Mouse (Mus musculus) heart, embryonic 15.5 days (tissue): ENCODE measurements around the gene Themis2. TPM values are rescaled to one million over a fixed set of nuclear protein-coding genes. Genes with fewer than 3 reads are reported as not detected.
"Not testable (repeated sequence)": the region's sequence is repeated elsewhere in the genome, so short reads cannot be mapped to it uniquely, and the experiment has no call there.

Experiments
- ATAC-seq: fragments of 200-750 bp; cut with Nextera tagmentation; replicated peaks from 2 replicates; pipeline ENCODE4 v1.8.0; 2017; ENCODE audit warnings: low read depth, moderate TSS enrichment; ENCODE audit not compliant: insufficient number of reproducible peaks, insufficient read depth, low FRiP score
- H3K27ac ChIP-seq: fragments of 300-500 bp; sonication (generic); 2 replicates; pipeline ENCODE4 v1.5.1; 2015; ENCODE audit warnings: mild to moderate bottlenecking, inconsistent platforms
- H3K27me3 ChIP-seq: fragments of 300-500 bp; sonication (generic); 2 replicates; pipeline ENCODE4 v1.6.1; 2015; ENCODE audit warnings: inconsistent platforms
- H3K36me3 ChIP-seq: fragments of 300-500 bp; sonication (generic); 2 replicates; pipeline ENCODE4 v1.6.1; 2015; ENCODE audit warnings: mild to moderate bottlenecking, inconsistent platforms
- H3K4me1 ChIP-seq: fragments of 300-500 bp; sonication (generic); replicated peaks from 2 replicates; pipeline ENCODE4 v1.6.1; 2015; ENCODE audit warnings: inconsistent platforms
- H3K4me2 ChIP-seq: fragments of 300-500 bp; sonication (generic); 2 replicates; pipeline ENCODE4 v1.6.1; 2015; ENCODE audit warnings: inconsistent platforms, mild to moderate bottlenecking, moderate library complexity
- H3K4me3 ChIP-seq: fragments of 300-500 bp; sonication (generic); 2 replicates; pipeline ENCODE4 v1.5.1; 2015; ENCODE audit warnings: mild to moderate bottlenecking, inconsistent platforms
- H3K9ac ChIP-seq: fragments of 300-500 bp; sonication (generic); 2 replicates; pipeline ENCODE4 v1.6.1; 2015; ENCODE audit warnings: mild to moderate bottlenecking, inconsistent platforms
- H3K9me3 ChIP-seq: fragments of 300-500 bp; sonication (generic); replicated peaks from 2 replicates; pipeline ENCODE4 v1.6.1; 2016; ENCODE audit warnings: inconsistent platforms
- WGBS: fragments of 180-500 bp; shearing (Covaris S2); methylation state at CpG from one replicate; pipeline ENCODE4 v1.1.7; 2015; ENCODE audit warnings: mixed read lengths; 5-methylcytosine and 5-hydroxymethylcytosine counted together
- polyA plus RNA-seq: library from polyadenylated mRNA; unstranded; fragments of >200 nt; fragmentation: Nextera tagmentation; extraction: Ambion mirVana; gene quantifications from 2 replicates; pipeline ENCODE4 v1.2.1, GENCODE M21; 2015

Gene Themis2
- polyA plus RNA-seq, 1 experiment from 2014 or later, result 0.94 TPM

DNA sequence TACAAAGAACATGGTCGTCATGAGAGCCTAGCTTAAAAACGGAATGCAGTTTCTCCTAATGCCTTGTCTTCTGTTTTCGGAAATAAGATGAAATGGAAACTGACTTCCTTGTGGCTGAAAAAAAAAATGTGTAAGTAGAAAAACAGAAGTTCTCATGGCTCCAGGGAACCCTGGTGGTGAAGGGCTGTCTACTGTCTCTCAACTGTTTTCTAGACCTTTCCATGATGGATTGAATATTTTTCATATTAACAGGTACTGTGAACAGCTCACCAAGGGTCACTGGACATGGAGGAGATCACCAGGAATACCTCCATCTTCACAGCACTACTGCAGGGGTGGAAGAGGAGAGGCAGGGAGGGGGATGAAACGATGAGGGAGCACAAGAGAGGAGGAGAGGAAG is 1.8 kb upstream of the Themis2 start:
- WGBS, result 53% methylated on average over 4 of the region's 4 CpGs
- no peaks in the 10 kb centered on the region for H3K36me3 ChIP-seq
- peaks cover 15% of the 10 kb centered on the region; the same call in 1 of the 2 replicates for H3K27me3 ChIP-seq
- no peak for ATAC-seq
- H3K9me3 ChIP-seq, result no peaks in the 10 kb centered on the region
- H3K4me2 ChIP-seq, result no peak overlapping the region
- no peak overlapping the region for H3K9ac ChIP-seq
- peaks cover 6% of the 10 kb centered on the region for H3K4me1 ChIP-seq
- no peak overlapping the region for H3K4me3 ChIP-seq
- H3K27ac ChIP-seq, result no peak overlapping the region

DNA sequence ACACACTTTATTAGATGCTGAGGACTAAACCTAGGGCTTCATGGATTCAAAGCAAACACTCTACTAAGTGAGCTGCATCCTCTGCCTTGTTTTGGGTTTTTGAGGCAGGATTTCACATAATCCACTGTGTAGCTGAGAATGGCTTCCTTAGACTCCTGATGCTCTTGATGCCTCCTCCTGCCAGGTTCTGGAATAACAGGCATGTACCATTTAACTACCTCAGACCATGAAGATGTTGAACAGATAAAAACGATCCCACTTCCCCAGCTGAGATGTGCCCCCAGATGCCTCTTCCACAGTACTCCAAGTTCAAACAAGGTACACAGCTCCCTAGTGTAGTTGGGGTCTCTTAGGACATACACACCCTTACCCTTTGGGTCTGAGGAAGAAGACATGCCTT is 1.3 kb upstream of the Themis2 start:
- Histone ChIP-seq H3K9ac (no peak overlapping the region), H3K4me1 (peaks cover 6% of the 10 kb centered on the region), H3K4me2 (no peak overlapping the region), H3K4me3 (no peak overlapping the region), H3K27me3 (peaks cover 15% of the 10 kb centered on the region; the same call in 1 of the 2 replicates), H3K36me3 (no peaks in the 10 kb centered on the region), H3K9me3 (no peaks in the 10 kb centered on the region), H3K27ac (no peak overlapping the region)
- WGBS, result 81% methylated on average over 1 of the region's 1 CpGs
- ATAC-seq, result no peak

- Histone ChIP-seq H3K36me3 (no peaks in the 10 kb centered on the region), H3K9ac (no peak overlapping the region), H3K4me3 (peak overlapping the region; percentile 47), H3K27ac (no peak overlapping the region), H3K4me2 (peak overlapping the region; percentile 64; the same call in 1 of the 2 replicates), H3K9me3 (no peaks in the 10 kb centered on the region), H3K4me1 (peaks cover 6% of the 10 kb centered on the region), H3K27me3 (peaks cover 15% of the 10 kb centered on the region; the same call in 1 of the 2 replicates)
- WGBS, result 43% methylated on average over 7 of the region's 7 CpGs
- no peak for ATAC-seq
Measured at GRCm38 (mm10) chr4:132795171-132795570, 1.0 kb downstream of the Themis2 start.

GRCm38 (mm10) chr4:132794760-132795159 is 1.4 kb downstream of the Themis2 start:
- Histone ChIP-seq H3K4me1 (peaks cover 6% of the 10 kb centered on the region), H3K36me3 (no peaks in the 10 kb centered on the region), H3K4me2 (peak overlapping the region; percentile 64; the same call in 1 of the 2 replicates), H3K9ac (no peak overlapping the region), H3K27me3 (peaks cover 15% of the 10 kb centered on the region; the same call in 1 of the 2 replicates), H3K9me3 (no peaks in the 10 kb centered on the region), H3K27ac (no peak overlapping the region), H3K4me3 (no peak overlapping the region)
- ATAC-seq, result no peak
- WGBS, result 68% methylated on average over 8 of the region's 8 CpGs

- ATAC-seq, result no peak
- no peaks in the 10 kb centered on the region for H3K9me3 ChIP-seq
- peaks cover 15% of the 10 kb centered on the region; the same call in 1 of the 2 replicates for H3K27me3 ChIP-seq
- H3K4me3 ChIP-seq, result no peak overlapping the region
- H3K36me3 ChIP-seq, result no peaks in the 10 kb centered on the region
- no peak overlapping the region for H3K4me2 ChIP-seq
- WGBS, result 47% methylated on average over 9 of the region's 9 CpGs
- peaks cover 6% of the 10 kb centered on the region for H3K4me1 ChIP-seq
- no peak overlapping the region for H3K9ac ChIP-seq
- H3K27ac ChIP-seq, result no peak overlapping the region
Measured at GRCm38 (mm10) chr4:132794028-132794427, 2.2 kb downstream of the Themis2 start.

GRCm38 (mm10) chr4:132793322-132794004 is 2.7 kb downstream of the Themis2 start:
- H3K4me2 ChIP-seq, H3K9me3 ChIP-seq, H3K4me1 ChIP-seq, H3K9ac ChIP-seq, H3K27ac ChIP-seq, H3K4me3 ChIP-seq, ATAC-seq, H3K36me3 ChIP-seq: not testable (repeated sequence)
- 71% methylated on average over 8 of the region's 9 CpGs for WGBS
- H3K27me3 ChIP-seq, result peaks cover 15% of the 10 kb centered on the region; the same call in 1 of the 2 replicates

- 75% methylated on average over 8 of the region's 8 CpGs for WGBS
- peaks cover under 1% of the 10 kb centered on the region; the same call in 1 of the 2 replicates for H3K27me3 ChIP-seq
- no peak overlapping the region for H3K4me2 ChIP-seq
- H3K9me3 ChIP-seq, result no peaks in the 10 kb centered on the region
- H3K4me3 ChIP-seq, result no peak overlapping the region
- H3K36me3 ChIP-seq, result no peaks in the 10 kb centered on the region
- ATAC-seq, result no peak
- no peak overlapping the region for H3K9ac ChIP-seq
- no peak overlapping the region for H3K27ac ChIP-seq
- H3K4me1 ChIP-seq, result no peaks in the 10 kb centered on the region
Measured at GRCm38 (mm10) chr4:132789731-132790130, 6.5 kb downstream of the Themis2 start.

- 87% methylated on average over 13 of the region's 13 CpGs for WGBS
- no peak for ATAC-seq
Measured at GRCm38 (mm10) chr4:132785228-132785627, 11.0 kb downstream of the Themis2 start.

GRCm38 (mm10) chr4:132783732-132784131 is 12.5 kb downstream of the Themis2 start:
- H3K4me1 ChIP-seq, result no peaks in the 10 kb centered on the region
- H3K27me3 ChIP-seq, result no peaks in the 10 kb centered on the region
- WGBS, result 76% methylated on average over 2 of the region's 2 CpGs
- H3K4me2 ChIP-seq, result no peak overlapping the region
- no peak overlapping the region for H3K9ac ChIP-seq
- no peak for ATAC-seq
- H3K27ac ChIP-seq, result no peak overlapping the region
- H3K36me3 ChIP-seq, result peaks cover 5% of the 10 kb centered on the region; the same call in 1 of the 2 replicates
- H3K4me3 ChIP-seq, result no peak overlapping the region
- no peaks in the 10 kb centered on the region for H3K9me3 ChIP-seq

More at GRCm38 (mm10) chr4:132785228-132785627, 11.0 kb downstream of the Themis2 start:
- Histone ChIP-seq H3K27me3 (no peaks in the 10 kb centered on the region), H3K9ac (no peak overlapping the region), H3K4me1 (no peaks in the 10 kb centered on the region), H3K4me3 (no peak overlapping the region), H3K9me3 (no peaks in the 10 kb centered on the region), H3K36me3 (no peaks in the 10 kb centered on the region), H3K4me2 (no peak overlapping the region), H3K27ac (no peak overlapping the region)

GRCm38 (mm10) chr4:132780288-132780687 is 15.9 kb downstream of the Themis2 start:
- 86% methylated on average over 4 of the region's 4 CpGs for WGBS
- H3K36me3 ChIP-seq, result peaks cover 39% of the 10 kb centered on the region

GRCm38 (mm10) chr4:132778562-132779201 is 17.5 kb downstream of the Themis2 start:
- H3K36me3 ChIP-seq, result peaks cover 54% of the 10 kb centered on the region
- H3K27ac ChIP-seq, result no peak overlapping the region
- no peak overlapping the region for H3K4me2 ChIP-seq
- no peak overlapping the region for H3K4me3 ChIP-seq
- H3K4me1 ChIP-seq, result no peaks in the 10 kb centered on the region
- 92% methylated on average over 6 of the region's 6 CpGs for whole genome bisulfite sequencing
- no peak for ATAC-seq
- H3K9ac ChIP-seq, result no peak overlapping the region
- H3K27me3 ChIP-seq, result no peaks in the 10 kb centered on the region
- no peaks in the 10 kb centered on the region for H3K9me3 ChIP-seq

More at GRCm38 (mm10) chr4:132780288-132780687, 15.9 kb downstream of the Themis2 start:
- no peaks in the 10 kb centered on the region for H3K27me3 ChIP-seq
- no peak overlapping the region for H3K9ac ChIP-seq
- no peaks in the 10 kb centered on the region for H3K9me3 ChIP-seq
- H3K4me3 ChIP-seq, result no peak overlapping the region
- no peak overlapping the region for H3K4me2 ChIP-seq
- H3K4me1 ChIP-seq, result no peaks in the 10 kb centered on the region
- H3K27ac ChIP-seq, result no peak overlapping the region
- ATAC-seq, result no peak
